ENCODE assay signal across 27 mouse cellular contexts in genomic region chr13:109628606-109629005, GRCm38 (mm10).
"Had no signal": no experiment of that assay in that cellular context is flagged by ENCODE, and none has a peak within 500 bp of the region (broad histone marks: within the 10 kb centered on the region; RNA-seq: fewer than 3 reads in every experiment).

No protein-coding gene starts in this region.

- H3K36me3 ChIP-seq: heart, embryonic 10.5 days; heart, embryonic 12.5 days; hindbrain, embryonic 10.5 days; hindbrain, embryonic 13.5 days; hindbrain, embryonic 15.5 days; kidney, embryonic 15.5 days; limb, embryonic 13.5 days; limb, embryonic 15.5 days; liver, embryonic 12.5 days had no signal

- H3K27me3 ChIP-seq: heart, embryonic 12.5 days; hindbrain, embryonic 13.5 days; hindbrain, embryonic 15.5 days; kidney, embryonic 15.5 days; limb, embryonic 13.5 days; limb, embryonic 15.5 days; liver, embryonic 12.5 days had no signal

- H3K9me3 ChIP-seq: heart, embryonic 10.5 days; heart, embryonic 12.5 days; hindbrain, embryonic 10.5 days; hindbrain, embryonic 13.5 days; hindbrain, embryonic 15.5 days; kidney, embryonic 15.5 days; limb, embryonic 13.5 days; limb, embryonic 15.5 days; liver, embryonic 12.5 days had no signal

- H3K27ac ChIP-seq: gastrocnemius, adult 2 months; heart, embryonic 10.5 days; hindbrain, embryonic 10.5 days; hindbrain, embryonic 13.5 days; hindbrain, embryonic 15.5 days; hindbrain, postnatal 0 days; kidney, embryonic 15.5 days; layer of hippocampus, adult 2 months; left cerebral cortex, adult 2 months; limb, embryonic 13.5 days; limb, embryonic 15.5 days; liver, embryonic 12.5 days; liver, embryonic 14.5 days had no signal

- DNase-seq: gastrocnemius, adult 2 months; gastrocnemius, postnatal 10 days; gastrocnemius, postnatal 25 days; heart, adult 18-20 months; heart, postnatal 10 days; heart, postnatal 4 days; kidney, adult 11 months; kidney, adult 2 months; kidney, adult 9 months; kidney, postnatal 10 days; kidney, postnatal 25 days; kidney, postnatal 4 days; left cerebral cortex, postnatal 4 days had no signal

- H3K4me3 ChIP-seq: gastrocnemius, adult 2 months; heart, embryonic 10.5 days; heart, embryonic 12.5 days; hindbrain, embryonic 10.5 days; hindbrain, embryonic 13.5 days; hindbrain, embryonic 15.5 days; kidney, embryonic 15.5 days; layer of hippocampus, adult 2 months; left cerebral cortex, adult 2 months; limb, embryonic 13.5 days; limb, embryonic 15.5 days; liver, embryonic 12.5 days had no signal

- H3K9ac ChIP-seq: heart, embryonic 12.5 days; hindbrain, embryonic 13.5 days; hindbrain, embryonic 15.5 days; kidney, embryonic 15.5 days; limb, embryonic 13.5 days; limb, embryonic 15.5 days; liver, embryonic 12.5 days; liver, embryonic 14.5 days had no signal

- ATAC-seq: hindbrain, postnatal 0 days; intestine, embryonic 16.5 days; liver, embryonic 12.5 days had no signal

- H3K4me2 ChIP-seq: heart, embryonic 12.5 days; hindbrain, embryonic 13.5 days; hindbrain, embryonic 15.5 days; kidney, embryonic 15.5 days; limb, embryonic 13.5 days; limb, embryonic 15.5 days; liver, embryonic 12.5 days had no signal
